Mouse (Mus musculus) CD4-positive, CD25-positive, alpha-beta regulatory T cell, adult 2 months (primary cell): ENCODE measurements at regions not wholly inside any gene's neighbourhood (a gene's known extent, or its start where the extent isn't known, plus 50 kb on each side); places are given as distances from the start of the nearest gene placed in this dataset.

Source experiments
- DNase-seq: peaks from one replicate; pipeline ENCODE4 v3.0.0-alpha.2; 2012; ENCODE audit warnings: low read depth, low spot score

DNA sequence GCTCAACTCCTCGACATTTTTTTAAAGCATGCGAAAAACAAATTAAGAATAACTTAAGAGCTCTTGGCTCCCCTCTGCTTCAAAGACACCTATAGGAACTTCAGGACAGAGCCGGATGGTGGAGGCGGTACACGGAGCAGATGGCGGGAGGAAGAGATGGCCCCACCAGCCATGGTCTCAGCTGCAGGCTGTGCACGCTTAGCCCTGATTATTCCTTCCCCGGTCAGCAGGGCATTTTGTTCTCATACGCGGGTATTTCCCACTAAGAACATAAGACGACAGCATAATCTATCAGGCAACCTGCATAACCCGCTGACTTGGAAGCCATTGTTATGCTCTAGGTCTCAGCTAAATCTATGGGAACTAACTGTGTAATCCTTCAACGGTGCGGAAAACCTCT lies 544.8 kb upstream of the Mgmt start:
- DNase-seq = no peak

DNA sequence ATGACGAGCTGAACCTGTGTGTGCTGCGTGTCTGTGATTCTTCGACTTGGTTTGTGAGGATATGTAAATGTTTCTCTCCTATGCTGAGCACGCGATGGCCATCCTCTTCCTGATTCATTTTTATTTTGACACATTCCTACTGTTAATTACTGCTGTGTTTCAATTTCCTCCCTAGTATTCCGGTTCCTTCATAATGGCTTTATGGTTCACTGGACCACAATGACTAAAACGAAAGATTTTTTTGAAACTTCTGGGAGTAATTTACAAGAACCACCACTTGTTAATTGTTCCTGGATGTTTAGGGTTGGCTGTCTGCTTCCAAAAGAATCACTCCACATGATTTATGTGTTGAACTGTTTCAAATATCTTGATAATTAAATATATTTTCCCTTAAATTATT lies 537.4 kb upstream of the Mgmt start:
- DNase-seq = no peak

DNA sequence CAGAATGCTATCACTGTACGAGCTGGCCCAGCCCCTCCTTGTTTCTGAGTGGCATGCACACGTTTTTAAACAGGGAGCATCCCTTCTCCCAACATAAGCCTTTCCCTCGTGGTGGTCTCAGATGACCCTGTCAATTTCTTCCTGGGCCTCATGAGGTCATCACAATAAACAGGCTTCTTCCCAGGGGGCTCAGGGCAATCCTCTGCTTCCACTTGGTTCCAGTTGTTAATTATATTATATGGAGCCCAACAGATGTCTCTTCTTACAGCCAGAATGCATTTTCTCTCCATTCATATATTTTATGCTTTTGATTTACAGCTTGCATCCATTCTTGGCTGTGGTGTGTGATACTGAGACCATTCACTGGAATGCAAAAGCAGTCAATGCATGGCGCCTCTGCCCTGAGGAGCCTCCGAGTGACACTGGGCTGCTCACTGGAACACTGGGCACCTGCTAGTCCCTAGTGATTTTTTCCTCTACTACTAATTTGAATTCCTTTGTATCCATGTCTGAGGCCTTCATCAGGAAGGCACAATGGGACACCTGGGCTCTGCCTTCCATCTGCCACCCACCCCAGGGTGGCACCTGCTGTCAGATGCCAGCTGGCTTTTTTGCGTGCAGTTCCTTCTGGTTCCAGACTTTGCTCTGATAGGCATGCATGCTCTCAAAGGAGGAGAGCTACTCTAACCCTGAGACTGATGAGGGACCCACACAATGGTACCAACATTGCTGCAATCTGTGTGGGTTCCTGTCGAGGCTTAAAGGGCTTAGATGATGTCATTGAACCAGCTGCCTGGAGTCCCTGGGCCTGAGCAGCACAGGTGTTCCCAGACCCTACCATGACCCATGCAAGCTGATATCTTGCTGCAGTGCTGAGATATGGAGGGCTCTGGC lies 528.8 kb upstream of the Mgmt start:
- DNase-seq = no peak

DNA sequence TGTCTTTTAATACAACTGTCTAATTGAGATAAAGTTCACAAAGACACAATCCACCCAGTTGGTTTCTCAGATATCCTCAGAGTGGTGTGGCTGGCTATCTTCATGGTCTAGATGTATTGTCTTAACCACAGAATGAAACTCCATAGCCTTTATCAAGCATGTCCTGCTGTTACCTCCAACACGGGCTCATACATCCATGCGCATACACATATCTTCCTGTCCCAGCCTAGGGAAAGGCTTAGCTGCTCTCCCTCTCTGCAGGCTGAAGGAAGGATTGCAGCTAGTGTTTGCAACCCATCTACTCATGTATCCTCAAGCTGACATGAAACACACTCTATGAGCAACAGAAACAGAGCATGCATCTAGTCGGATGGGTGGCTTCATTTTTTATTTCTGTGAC lies 517.2 kb upstream of the Mgmt start:
- no peak for DNase-seq

DNA sequence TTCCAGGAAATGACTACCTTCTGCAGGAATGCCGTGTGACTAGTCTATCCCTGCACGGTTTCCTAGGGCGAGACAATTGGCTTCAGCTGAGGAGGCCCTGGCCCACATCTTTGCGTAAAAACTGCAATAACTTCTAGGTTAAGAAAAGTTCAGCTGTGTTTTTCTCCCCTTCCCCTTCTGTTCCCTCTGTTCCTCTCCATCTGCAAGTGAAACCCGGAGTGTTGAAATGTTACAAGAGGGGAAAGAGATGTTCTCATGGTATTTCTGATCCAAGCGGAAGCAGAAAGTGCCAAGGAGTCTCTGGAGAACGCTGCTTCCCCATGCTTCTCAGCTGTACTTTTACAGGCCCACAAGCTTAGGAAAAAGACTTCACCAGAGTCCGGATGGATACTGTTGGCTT lies 516.7 kb upstream of the Mgmt start:
- no peak for DNase-seq

DNA sequence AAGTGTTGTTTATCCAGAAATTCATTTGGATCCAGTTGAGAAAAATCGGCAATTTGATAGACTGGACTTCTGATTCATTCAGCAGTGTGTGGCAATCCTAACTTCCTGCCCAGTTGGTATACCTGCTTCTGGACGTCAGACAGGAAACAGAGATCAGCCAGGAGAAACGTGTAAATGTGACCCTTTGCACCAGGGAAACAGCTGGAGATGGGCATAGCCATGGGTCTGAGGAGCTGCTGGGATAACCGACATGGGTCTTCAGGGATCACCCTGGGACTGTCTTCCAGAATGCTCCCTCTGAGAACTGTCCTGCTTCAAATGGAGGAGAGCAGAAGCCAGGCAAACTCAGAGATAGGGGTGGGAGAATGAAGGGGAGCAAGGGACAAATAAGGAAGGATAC lies 516.1 kb upstream of the Mgmt start:
- no peak for DNase-seq

DNA sequence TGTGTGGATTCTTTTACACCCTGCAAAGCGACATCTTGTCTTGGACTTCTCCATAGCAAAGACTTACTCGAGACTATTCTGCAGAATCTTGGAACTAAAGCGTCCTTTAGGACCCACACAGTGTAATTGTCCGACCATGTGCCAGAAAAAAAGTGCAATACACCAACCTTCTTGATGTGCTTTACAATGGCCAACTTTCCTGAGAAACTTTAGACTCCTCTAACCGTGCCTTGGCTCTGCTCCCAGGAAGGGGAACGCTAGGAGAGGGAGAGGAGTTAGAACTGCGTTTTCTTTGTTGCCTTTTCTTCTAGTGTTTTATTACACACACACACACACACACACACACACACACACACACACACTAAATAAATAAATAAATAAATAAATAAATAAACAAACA lies 515.1 kb upstream of the Mgmt start:
- no peak for DNase-seq

DNA sequence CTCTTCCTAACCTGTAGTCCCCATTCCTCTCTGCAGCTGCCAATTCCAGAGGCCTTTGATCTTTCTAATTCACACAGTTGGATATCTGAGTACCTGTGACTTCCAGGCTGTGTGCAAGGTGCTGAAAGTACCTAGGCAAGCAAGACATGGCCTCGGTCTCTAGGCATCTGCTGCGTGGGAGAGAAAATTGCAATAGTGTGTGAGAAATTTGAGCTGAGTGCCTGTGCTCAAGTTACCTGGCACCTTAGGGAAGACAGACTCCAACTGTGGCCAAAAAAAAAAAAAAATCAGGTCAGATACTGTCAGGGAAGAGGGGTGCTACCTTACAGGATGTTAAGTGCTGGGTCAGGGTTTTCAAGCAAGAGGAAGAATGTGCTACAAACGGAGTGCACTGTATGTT lies 514.7 kb upstream of the Mgmt start:
- no peak for DNase-seq

DNA sequence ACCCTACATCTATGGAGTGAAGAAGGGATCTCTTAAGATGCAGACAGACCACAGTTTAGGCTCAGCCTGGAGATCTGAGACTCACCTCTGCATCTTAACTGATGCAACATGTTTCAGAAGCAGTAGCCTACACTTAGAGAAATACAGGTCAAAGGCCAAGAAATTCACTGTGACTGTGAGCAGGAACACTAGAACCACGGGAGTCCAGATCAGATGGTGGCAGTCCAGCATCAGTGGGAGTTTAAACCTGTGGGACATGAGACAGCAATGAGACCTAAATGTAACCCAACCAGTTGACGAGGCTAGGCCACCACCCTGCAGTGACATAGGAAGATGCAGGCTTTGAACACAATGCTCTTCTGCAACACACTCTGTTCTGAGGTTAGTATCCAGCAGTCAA lies 511.1 kb upstream of the Mgmt start:
- DNase-seq = no peak

DNA sequence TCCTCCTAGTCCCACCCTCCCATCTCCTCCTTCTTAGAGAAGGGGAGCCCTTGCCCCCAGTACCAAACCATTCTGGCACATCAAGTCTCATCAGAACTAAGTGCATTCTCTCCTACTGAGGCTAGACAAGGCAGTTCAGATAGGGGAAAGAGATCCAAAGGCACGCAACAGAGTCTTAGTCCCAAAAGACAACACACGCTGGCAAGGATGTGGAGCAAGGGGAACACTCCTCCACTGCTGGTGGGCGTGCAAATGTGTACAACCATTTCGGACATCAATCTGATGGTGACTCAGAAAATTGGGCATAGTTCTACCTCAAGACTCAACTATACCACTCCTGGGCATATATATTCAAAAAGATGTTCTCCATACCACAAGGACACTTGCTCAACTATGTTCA lies 506.7 kb upstream of the Mgmt start:
- DNase-seq = no peak

DNA sequence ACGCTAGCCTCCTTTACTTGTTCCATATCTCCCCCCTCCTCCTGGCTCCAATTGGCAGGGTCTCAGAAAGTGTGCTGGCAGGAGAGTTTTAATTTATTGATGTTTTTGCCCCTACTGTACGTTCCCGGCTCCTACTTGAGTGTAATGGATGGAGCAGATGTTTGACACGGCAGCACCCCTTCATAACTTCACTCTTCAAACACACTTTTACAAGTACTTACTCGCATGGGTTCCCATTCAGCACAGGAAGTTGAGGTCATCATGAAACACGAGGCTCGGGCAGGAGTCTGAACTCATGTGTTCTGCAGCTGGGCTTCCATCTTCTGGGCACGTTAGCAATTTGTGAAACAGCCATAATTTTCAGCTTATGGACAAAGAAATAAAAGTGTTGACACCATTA lies 504.3 kb upstream of the Mgmt start:
- DNase-seq = no peak

DNA sequence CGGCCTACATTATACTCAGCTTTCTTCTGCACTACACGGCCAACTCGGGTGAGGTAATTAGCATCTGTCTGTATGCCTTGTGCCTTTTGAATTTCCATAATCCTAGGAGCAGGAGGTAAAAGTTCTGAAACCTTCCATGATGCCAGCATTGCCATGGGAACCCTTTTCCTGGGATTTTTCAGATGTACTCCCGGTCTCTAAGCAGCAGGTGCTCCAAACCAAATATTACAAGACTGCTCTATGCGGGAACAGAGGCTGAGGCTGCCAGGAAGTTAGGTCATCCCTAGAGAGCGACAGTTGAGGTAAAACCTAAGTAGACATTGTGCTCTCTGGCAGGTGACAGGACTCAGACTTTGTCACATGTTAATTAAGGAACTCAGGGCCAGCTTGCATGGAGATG lies 501.0 kb upstream of the Mgmt start:
- no peak for DNase-seq

DNA sequence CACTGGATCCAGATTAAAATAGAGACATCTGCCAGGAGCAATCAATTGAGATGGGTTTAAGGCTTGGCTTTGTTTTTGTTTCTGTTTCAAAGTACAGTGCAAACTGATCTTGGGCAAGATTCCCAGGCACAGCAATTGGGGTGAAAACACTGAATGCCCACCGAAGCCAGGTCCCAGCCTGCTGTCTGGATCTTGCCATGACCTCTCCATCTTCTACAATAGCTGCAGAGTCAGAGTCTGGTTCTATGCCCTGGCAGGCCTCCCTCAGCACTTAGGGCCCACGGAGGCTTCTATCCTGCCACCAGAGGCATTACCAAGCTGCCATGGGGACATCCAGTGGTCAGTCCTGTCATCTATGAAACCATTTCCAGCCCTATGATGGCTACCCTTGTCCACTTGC lies 498.6 kb upstream of the Mgmt start:
- no peak for DNase-seq

DNA sequence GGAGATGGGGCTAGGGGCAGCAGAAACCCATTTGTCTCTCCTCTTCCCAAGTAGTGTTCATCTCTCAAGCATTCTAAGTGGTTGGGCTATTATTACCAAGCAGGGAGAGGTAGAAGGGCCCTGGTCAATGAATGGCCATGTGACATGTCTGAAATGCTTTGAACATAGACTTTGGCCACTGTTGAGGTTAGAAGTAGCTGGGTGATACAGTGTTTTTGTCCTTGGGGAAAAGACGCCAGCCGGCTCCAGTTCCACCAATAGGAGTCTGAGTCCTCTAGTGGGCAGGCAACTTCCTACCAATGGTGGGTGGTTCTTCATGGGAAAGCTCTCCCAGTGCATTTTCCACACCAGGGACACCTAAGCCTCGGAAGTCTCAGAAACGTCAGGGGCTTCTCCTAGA lies 497.3 kb upstream of the Mgmt start:
- DNase-seq = no peak

DNA sequence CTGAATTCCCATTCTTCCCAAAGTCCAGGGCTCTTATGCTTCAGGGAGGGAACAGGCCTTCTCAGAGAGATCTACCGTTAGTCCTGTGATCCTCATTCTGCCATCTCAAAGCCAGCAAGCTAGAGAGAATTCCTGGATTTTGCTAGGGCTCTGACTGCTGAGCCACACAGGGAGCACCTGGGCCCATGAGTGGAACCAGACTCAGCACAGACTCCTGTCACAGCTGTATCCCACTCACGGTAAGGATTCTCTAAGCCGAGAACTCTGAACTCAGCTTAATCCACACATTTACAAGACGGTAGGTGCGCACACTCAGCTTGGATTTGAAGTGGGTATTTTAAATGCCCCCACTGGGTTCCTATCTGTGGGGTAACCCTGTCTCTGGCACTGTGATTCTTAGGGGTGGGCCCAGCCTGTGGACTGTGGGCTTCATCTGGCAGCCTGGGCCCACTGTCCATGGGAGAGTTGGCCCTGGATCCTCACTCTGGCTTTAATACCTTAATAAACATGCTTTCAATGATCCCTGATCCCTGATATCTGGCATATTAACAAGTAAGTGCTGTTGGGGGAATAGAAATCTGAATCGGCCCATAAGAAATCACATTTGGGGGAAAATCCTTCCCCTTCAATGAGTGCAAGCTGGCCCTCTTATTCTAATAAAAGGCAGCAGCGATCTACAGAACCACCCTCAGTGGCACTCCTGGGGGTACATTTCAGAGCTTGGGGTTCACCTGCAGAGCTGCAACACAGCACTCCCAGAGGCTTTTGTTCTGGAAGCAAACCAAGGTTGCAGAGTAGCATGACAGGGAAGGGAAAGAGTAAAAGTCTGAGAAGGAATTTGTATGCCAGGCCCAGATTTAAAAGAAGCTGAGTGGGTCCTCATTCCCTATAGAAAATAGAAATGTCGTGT lies 491.5 kb upstream of the Mgmt start:
- no peak for DNase-seq

DNA sequence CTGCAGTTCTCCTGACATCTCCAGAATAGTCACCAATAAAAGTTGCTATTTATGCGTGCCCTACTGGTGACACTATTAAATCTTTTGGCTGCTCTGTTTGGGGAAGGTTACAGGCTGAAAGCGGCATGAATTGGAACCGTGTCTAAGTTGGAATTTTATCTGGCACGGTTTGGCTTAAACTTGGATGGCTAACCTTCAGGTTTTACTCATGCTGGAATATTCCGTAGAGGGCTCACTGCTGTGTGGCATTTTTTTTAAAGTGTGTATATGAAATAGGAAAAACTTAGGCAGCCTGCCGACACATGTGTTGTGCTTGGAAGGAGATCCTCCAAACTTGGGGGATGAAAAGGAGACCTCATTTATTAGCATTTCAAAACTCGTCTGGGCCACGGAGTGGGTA lies 489.0 kb upstream of the Mgmt start:
- no peak for DNase-seq

DNA sequence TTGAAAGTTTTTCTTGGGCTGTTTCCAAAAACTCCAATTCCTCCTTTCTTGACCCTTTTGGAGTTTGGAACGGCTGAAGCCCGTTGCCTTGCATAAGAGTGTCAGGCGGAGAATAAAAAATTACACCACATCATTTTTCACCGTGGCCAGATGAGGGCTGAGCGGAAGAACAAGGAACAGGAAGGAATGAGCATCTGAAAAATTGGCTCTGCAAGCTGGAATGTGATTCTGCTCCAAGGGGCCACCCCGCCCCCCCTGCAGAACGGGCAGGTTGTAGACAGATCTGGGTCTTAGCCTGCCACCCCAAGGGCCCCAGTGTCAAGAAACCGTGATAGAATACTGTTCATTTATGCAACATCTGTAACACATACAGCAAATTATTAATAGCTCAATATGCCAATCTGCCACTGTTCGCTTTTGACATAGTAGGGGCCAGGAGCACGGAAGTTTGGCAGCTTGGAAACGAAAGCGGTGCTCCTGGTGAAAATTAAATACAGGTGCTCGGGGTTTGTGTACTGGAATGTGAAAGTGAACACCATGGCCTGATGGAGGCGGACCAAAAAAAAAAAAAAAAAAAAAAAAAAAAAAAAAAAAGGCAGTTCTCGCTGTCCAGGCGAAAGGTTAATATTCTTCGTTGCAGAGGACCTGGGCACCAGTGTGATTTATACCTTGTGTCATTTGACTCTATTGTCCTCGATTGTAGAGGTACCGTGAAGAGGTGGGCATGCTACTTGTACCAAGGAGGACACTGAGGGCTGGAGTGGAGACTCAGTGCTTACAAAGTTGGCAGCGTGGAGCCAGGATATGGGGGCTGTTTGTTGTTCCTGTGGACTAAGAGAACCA lies 487.9 kb upstream of the Mgmt start:
- DNase-seq = no peak

DNA sequence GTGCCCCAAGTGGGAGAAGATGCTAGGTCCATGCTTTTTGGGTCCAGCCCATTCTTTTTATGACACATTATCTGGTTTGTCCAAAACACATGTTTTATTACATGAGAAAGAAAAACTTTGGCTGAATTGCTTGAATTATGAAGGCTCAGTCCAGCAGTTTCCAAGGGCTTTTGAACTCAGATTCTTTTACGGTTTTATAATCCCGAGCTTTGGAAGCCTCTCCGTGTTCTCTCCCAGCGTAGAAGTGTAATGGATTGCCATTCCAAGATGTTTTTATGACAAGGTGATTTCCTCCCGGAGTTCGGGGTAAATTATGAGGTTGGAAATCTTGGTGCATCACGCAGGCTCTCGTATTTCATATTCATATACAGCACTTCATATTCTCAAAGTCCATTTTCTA lies 479.6 kb upstream of the Mgmt start:
- DNase-seq = no peak

DNA sequence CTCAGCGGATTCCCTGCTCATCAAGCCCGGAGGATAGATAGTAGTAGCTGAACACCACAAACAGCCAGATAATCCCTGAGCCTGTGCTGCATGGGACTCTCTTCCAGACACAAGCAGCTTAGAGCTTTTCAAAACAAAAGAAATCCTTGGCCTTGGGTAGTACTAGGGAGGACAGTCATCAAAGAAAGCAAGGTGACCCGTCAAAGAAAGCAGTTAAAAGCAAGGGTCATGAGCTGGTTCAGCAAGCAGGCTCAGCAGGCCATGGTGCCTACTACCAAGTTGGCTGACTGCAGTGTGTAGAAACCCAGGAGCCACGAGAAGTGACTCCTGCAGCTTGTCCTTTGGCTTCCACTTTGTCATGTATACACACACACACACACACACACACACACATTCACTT lies 477.1 kb upstream of the Mgmt start:
- DNase-seq = no peak

DNA sequence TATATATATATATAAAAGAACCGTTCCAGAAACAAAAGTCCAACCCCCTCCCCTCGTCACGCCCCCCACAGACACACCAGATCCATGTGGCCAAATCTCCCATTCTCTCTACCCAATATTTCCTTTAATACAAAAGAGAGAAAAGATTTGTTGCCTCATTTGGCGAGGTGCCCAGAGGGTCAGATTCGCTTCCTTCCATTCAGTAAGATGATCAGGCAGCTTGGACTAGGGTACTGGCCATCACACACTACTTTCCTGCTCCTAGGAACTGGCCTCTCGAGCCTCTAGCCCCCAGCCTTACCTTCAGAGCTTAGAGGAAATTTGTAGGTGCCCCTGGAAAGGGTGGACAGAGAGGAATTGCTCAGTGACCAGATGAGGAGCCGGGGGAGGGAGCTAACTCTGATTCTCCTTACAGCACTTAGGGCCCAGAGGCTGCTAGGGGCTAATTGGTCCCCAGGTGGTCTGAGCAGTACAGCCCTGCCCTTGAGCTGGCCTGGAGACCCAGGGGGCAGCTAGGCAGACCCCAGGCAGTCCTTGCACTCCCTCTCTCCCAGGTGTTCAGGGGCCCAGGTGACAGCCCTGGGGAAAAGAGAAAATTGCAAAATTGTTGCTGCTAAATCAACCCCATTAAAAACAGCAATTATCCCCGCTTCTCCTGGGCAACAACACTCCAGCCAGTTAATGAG lies 470.4 kb upstream of the Mgmt start:
- no peak for DNase-seq

DNA sequence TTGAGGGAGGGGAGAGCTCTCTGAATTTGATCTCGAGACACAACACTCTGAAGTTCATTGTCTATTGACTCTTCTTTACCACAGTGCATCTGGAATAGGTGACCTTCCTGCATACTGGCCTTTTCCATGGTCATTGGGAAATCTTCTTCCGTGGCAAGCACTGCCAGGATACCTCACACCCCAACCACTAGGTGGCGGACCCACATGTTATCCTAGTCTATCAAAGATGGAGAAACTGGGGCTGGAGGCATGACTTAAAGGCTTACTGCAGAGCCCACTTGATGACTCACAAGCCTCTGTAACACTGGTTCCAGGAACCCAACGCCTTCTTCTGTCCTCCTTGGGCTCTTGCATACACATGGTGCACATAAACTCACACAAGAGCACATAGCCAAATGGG lies 467.2 kb upstream of the Mgmt start:
- DNase-seq = no peak
